Mouse (Mus musculus) c-Kit-positive CD71-positive TER-119-positive erythroid progenitor cells, embryonic 14.5 days (primary cell): ENCODE measurements around the gene Macrod1.

ENCODE experiments used
- DNase-seq: peaks from one replicate; pipeline ENCODE4 v3.0.0-alpha.2; 2013; ENCODE audit warnings: low spot score

The Macrod1 gene

GRCm38 (mm10) chr19:7113574-7113973 is 57.0 kb downstream of the Macrod1 start:
- DNase-seq = no peak

- DNase-seq = no peak
These were observed 59.6 kb downstream of the Macrod1 start for GRCm38 (mm10) chr19:7116038-7116731.

GRCm38 (mm10) chr19:7117141-7117540 is 60.5 kb downstream of the Macrod1 start:
- peak; percentile 56 for DNase-seq

GRCm38 (mm10) chr19:7117653-7118307 is 61.2 kb downstream of the Macrod1 start:
- DNase-seq = peak; percentile 51

- DNase-seq = no peak
These were observed 64.6 kb downstream of the Macrod1 start for GRCm38 (mm10) chr19:7121252-7121651.

GRCm38 (mm10) chr19:7122277-7122676 is 65.7 kb downstream of the Macrod1 start:
- DNase-seq = no peak

- no peak for DNase-seq
These were observed 66.2 kb downstream of the Macrod1 start for GRCm38 (mm10) chr19:7122698-7123306.

- no peak for DNase-seq
These were observed 69.0 kb downstream of the Macrod1 start for GRCm38 (mm10) chr19:7125526-7126156.

GRCm38 (mm10) chr19:7126209-7126608 is 69.6 kb downstream of the Macrod1 start:
- DNase-seq = no peak

- DNase-seq = no peak
These were observed 70.3 kb downstream of the Macrod1 start for GRCm38 (mm10) chr19:7126933-7127332.

- DNase-seq = no peak
These were observed 72.2 kb downstream of the Macrod1 start for GRCm38 (mm10) chr19:7128551-7129475.

GRCm38 (mm10) chr19:7130317-7130716 is 73.7 kb downstream of the Macrod1 start:
- DNase-seq = no peak

- no peak for DNase-seq
These were observed 76.8 kb downstream of the Macrod1 start for GRCm38 (mm10) chr19:7133436-7133835.

GRCm38 (mm10) chr19:7134631-7135091 is 78.1 kb downstream of the Macrod1 start:
- DNase-seq = no peak

- DNase-seq = no peak
These were observed 78.9 kb downstream of the Macrod1 start for GRCm38 (mm10) chr19:7135525-7135924.

GRCm38 (mm10) chr19:7136016-7136415 is 79.4 kb downstream of the Macrod1 start:
- no peak for DNase-seq

GRCm38 (mm10) chr19:7136714-7137498 is 80.3 kb downstream of the Macrod1 start:
- no peak for DNase-seq

GRCm38 (mm10) chr19:7138327-7138726 is 81.7 kb downstream of the Macrod1 start:
- DNase-seq = no peak

GRCm38 (mm10) chr19:7139321-7139720 is 82.7 kb downstream of the Macrod1 start:
- DNase-seq = no peak

- no peak for DNase-seq
These were observed 83.8 kb downstream of the Macrod1 start for GRCm38 (mm10) chr19:7140373-7140772.
